Mouse (Mus musculus) cerebellum, postnatal 36 days (tissue): ENCODE measurements around the gene Cox10.

Experiments
- DNase-seq, 2 experiments: peaks; one replicate each; pipeline ENCODE4 v3.0.0; 2021 to 2022; ENCODE audit warnings: mixed read lengths in 2 of 2

Gene Cox10

GRCm38 (mm10) chr11:64044024-64044423, 35.2 kb downstream of the Cox10 start:
- DNase-seq = peak; percentile 17 to 24

GRCm38 (mm10) chr11:64041281-64041680, 38.0 kb downstream of the Cox10 start:
- DNase-seq = no peak

- DNase-seq = no peak
These were observed 39.7 kb downstream of the Cox10 start for GRCm38 (mm10) chr11:64039600-64039999.

- DNase-seq = no peak
These were observed 41.7 kb downstream of the Cox10 start for GRCm38 (mm10) chr11:64037471-64038125.

GRCm38 (mm10) chr11:64036306-64036705, 43.0 kb downstream of the Cox10 start:
- no peak for DNase-seq

GRCm38 (mm10) chr11:64035709-64036108, 43.6 kb downstream of the Cox10 start:
- DNase-seq = no peak

- peak; percentile 40 to 48 for DNase-seq
These were observed 44.6 kb downstream of the Cox10 start for GRCm38 (mm10) chr11:64034686-64035085.

- DNase-seq = no peak
These were observed 51.8 kb downstream of the Cox10 start for GRCm38 (mm10) chr11:64027423-64027822.

GRCm38 (mm10) chr11:64025843-64026242, 53.4 kb downstream of the Cox10 start:
- no peak for DNase-seq

GRCm38 (mm10) chr11:64024575-64024974, 54.7 kb downstream of the Cox10 start:
- no peak for DNase-seq

- no peak for DNase-seq
These were observed 55.8 kb downstream of the Cox10 start for GRCm38 (mm10) chr11:64023380-64023981.

- no peak for DNase-seq
These were observed 56.7 kb downstream of the Cox10 start for GRCm38 (mm10) chr11:64022403-64023047.

- DNase-seq = no peak
These were observed 60.0 kb downstream of the Cox10 start for GRCm38 (mm10) chr11:64019235-64019634.

GRCm38 (mm10) chr11:64018165-64018564, 61.1 kb downstream of the Cox10 start:
- DNase-seq = no peak

GRCm38 (mm10) chr11:64015309-64015708, 64.0 kb downstream of the Cox10 start:
- no peak for DNase-seq

- DNase-seq = no peak
These were observed 68.4 kb downstream of the Cox10 start for GRCm38 (mm10) chr11:64010724-64011496.

GRCm38 (mm10) chr11:64004152-64004551, 75.1 kb downstream of the Cox10 start:
- no peak for DNase-seq

GRCm38 (mm10) chr11:64003484-64003883, 75.8 kb downstream of the Cox10 start:
- no peak for DNase-seq

GRCm38 (mm10) chr11:64002629-64003028, 76.6 kb downstream of the Cox10 start:
- DNase-seq = no peak

- DNase-seq = no peak
These were observed 78.2 kb downstream of the Cox10 start for GRCm38 (mm10) chr11:64001111-64001510.

GRCm38 (mm10) chr11:64000200-64000794, 79.0 kb downstream of the Cox10 start:
- no peak for DNase-seq

- DNase-seq = no peak
These were observed 79.8 kb downstream of the Cox10 start for GRCm38 (mm10) chr11:63999431-63999830.

- DNase-seq = peak; percentile 17 to 29
These were observed 87.3 kb downstream of the Cox10 start for GRCm38 (mm10) chr11:63991958-63992357.
